Mouse (Mus musculus): Measurements from ENCODE around the gene Sdccag8. TPM values are rescaled to one million over a fixed set of nuclear protein-coding genes. Genes with fewer than 3 reads are reported as not detected.

Gene Sdccag8
- polyA plus RNA-seq, 1 experiment from 2014 or later, result 17.4 TPM

- Histone ChIP-seq H3K4me1 (ENCODE audit: control insufficient read depth, insufficient read depth, low read length) (no peaks in the 10 kb centered on the region), H3K36me3 (ENCODE audit: control insufficient read depth, insufficient read depth, low read length) (no peaks in the 10 kb centered on the region), H3K27ac (ENCODE audit: low read length) (no peak overlapping the region), H3K9ac (ENCODE audit: low read length) (no peak overlapping the region), H3K4me3 (replicated peaks; ENCODE audit: low read length) (no peak overlapping the region), H3K4me2 (ENCODE audit: low read depth, low read length) (no peak overlapping the region), H3K9me3 (replicated peaks; ENCODE audit: control insufficient read depth, low read length) (no peaks in the 10 kb centered on the region), H3K27me3 (ENCODE audit: control insufficient read depth, insufficient read depth, low read length) (no peaks in the 10 kb centered on the region)
- ATAC-seq (ENCODE audit: insufficient read depth, low FRiP score), result no peak
- 74% methylated on average over 6 of the region's 6 CpGs for whole genome bisulfite sequencing
These were observed 65.2 kb downstream of the Sdccag8 start for GRCm38 (mm10) chr1:176879614-176880013.

DNA sequence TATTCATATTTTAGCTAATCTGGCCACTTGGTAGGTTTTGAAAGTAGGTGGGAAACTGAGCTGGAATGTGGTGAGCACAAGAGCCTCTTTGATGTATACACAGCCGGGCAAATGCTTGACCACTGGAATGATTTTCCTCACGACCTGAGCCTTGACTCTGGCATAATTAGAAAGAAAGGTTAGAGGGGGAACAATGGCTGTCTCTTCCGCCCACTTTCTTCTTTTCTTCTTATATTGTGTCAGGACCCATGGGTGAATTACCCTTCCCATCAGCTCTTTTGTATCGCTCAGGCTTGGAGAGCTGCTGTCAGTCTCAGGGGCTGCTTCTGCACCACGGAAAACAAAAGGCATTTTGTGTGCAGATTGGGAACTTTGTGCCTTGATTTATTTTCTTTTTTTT lies 65.6 kb downstream of the Sdccag8 start:
- Histone ChIP-seq H3K4me2 (ENCODE audit: low read depth, low read length) (no peak overlapping the region), H3K4me1 (ENCODE audit: control insufficient read depth, insufficient read depth, low read length) (no peaks in the 10 kb centered on the region), H3K27me3 (ENCODE audit: control insufficient read depth, insufficient read depth, low read length) (no peaks in the 10 kb centered on the region), H3K4me3 (replicated peaks; ENCODE audit: low read length) (no peak overlapping the region), H3K9ac (ENCODE audit: low read length) (no peak overlapping the region), H3K9me3 (replicated peaks; ENCODE audit: control insufficient read depth, low read length) (no peaks in the 10 kb centered on the region), H3K36me3 (ENCODE audit: control insufficient read depth, insufficient read depth, low read length) (no peaks in the 10 kb centered on the region), H3K27ac (ENCODE audit: low read length) (no peak overlapping the region)
- ATAC-seq (ENCODE audit: insufficient read depth, low FRiP score), result no peak
- WGBS, result 59% methylated on average over 5 of the region's 5 CpGs

- ATAC-seq (ENCODE audit: insufficient read depth, low FRiP score), result no peak
- no peak overlapping the region for H3K4me3 ChIP-seq (replicated peaks; ENCODE audit: low read length)
- no peaks in the 10 kb centered on the region for H3K9me3 ChIP-seq (replicated peaks; ENCODE audit: control insufficient read depth, low read length)
- no peak overlapping the region for H3K4me2 ChIP-seq (ENCODE audit: low read depth, low read length)
- no peak overlapping the region for H3K9ac ChIP-seq (ENCODE audit: low read length)
- no peaks in the 10 kb centered on the region for H3K4me1 ChIP-seq (ENCODE audit: control insufficient read depth, insufficient read depth, low read length)
- no peak overlapping the region for H3K27ac ChIP-seq (ENCODE audit: low read length)
- H3K27me3 ChIP-seq (ENCODE audit: control insufficient read depth, insufficient read depth, low read length), result no peaks in the 10 kb centered on the region
- 69% methylated on average over 6 of the region's 6 CpGs for WGBS
- no peaks in the 10 kb centered on the region for H3K36me3 ChIP-seq (ENCODE audit: control insufficient read depth, insufficient read depth, low read length)
These were observed 66.5 kb downstream of the Sdccag8 start for GRCm38 (mm10) chr1:176880943-176881342.

- Histone ChIP-seq H3K4me1 (ENCODE audit: control insufficient read depth, insufficient read depth, low read length) (no peaks in the 10 kb centered on the region), H3K9ac (ENCODE audit: low read length) (no peak overlapping the region), H3K27me3 (ENCODE audit: control insufficient read depth, insufficient read depth, low read length) (no peaks in the 10 kb centered on the region), H3K36me3 (ENCODE audit: control insufficient read depth, insufficient read depth, low read length) (no peaks in the 10 kb centered on the region), H3K27ac (ENCODE audit: low read length) (no peak overlapping the region), H3K9me3 (replicated peaks; ENCODE audit: control insufficient read depth, low read length) (no peaks in the 10 kb centered on the region), H3K4me2 (ENCODE audit: low read depth, low read length) (no peak overlapping the region), H3K4me3 (replicated peaks; ENCODE audit: low read length) (no peak overlapping the region)
- no peak for ATAC-seq (ENCODE audit: insufficient read depth, low FRiP score)
- 85% methylated on average over 17 of the region's 17 CpGs for WGBS
These were observed 70.9 kb downstream of the Sdccag8 start for GRCm38 (mm10) chr1:176885207-176885933.

DNA sequence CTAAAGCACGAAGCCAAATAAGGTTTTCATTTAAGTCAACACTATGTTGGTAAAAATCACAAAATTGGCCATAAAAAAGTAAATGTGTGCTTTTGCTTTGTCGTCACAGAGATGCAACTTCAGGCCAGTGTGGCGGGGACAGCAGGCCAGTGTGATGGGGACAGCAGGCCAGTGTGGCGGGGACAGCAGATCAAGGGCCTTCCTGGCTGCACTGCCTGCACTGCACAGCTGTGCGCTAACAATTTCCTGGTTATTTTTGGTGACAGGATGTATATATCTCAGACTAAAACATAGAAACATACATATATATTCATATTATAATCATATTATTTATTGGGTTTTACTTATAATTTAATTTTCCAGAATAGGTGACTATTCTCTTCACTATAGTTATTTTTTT lies 71.5 kb downstream of the Sdccag8 start:
- Histone ChIP-seq H3K4me3 (replicated peaks; ENCODE audit: low read length) (no peak overlapping the region), H3K27me3 (ENCODE audit: control insufficient read depth, insufficient read depth, low read length) (no peaks in the 10 kb centered on the region), H3K9ac (ENCODE audit: low read length) (no peak overlapping the region), H3K4me2 (ENCODE audit: low read depth, low read length) (no peak overlapping the region), H3K4me1 (ENCODE audit: control insufficient read depth, insufficient read depth, low read length) (no peaks in the 10 kb centered on the region), H3K27ac (ENCODE audit: low read length) (no peak overlapping the region), H3K36me3 (ENCODE audit: control insufficient read depth, insufficient read depth, low read length) (no peaks in the 10 kb centered on the region), H3K9me3 (replicated peaks; ENCODE audit: control insufficient read depth, low read length) (no peaks in the 10 kb centered on the region)
- WGBS, result 81% methylated on average over 5 of the region's 5 CpGs
- no peak for ATAC-seq (ENCODE audit: insufficient read depth, low FRiP score)

DNA sequence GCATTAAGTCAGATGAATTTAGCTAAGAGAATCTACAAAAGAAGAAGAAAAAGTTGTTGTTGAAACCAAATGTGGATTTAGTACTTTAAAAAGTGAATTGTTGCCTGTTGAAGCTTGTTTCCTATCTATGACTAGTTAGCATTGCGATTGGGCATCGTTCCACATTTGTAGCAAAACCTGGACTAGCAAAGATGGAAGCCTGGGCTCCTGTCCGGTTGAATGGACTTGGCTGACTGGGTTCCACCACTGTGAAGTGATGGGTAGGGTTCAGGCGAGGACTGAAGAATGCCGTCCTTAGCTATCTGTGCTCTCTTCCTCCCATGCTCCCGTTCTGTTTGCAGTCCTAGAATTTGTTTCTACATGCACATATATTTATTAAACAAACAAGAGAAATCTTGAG lies 89.3 kb downstream of the Sdccag8 start:
- Histone ChIP-seq H3K4me3 (replicated peaks; ENCODE audit: low read length) (no peak overlapping the region), H3K9me3 (replicated peaks; ENCODE audit: control insufficient read depth, low read length) (no peaks in the 10 kb centered on the region), H3K36me3 (ENCODE audit: control insufficient read depth, insufficient read depth, low read length) (no peaks in the 10 kb centered on the region), H3K27me3 (ENCODE audit: control insufficient read depth, insufficient read depth, low read length) (no peaks in the 10 kb centered on the region), H3K9ac (ENCODE audit: low read length) (no peak overlapping the region), H3K4me1 (ENCODE audit: control insufficient read depth, insufficient read depth, low read length) (no peaks in the 10 kb centered on the region), H3K4me2 (ENCODE audit: low read depth, low read length) (no peak overlapping the region), H3K27ac (ENCODE audit: low read length) (no peak overlapping the region)
- no peak for ATAC-seq (ENCODE audit: insufficient read depth, low FRiP score)
- WGBS, result 82% methylated on average over 6 of the region's 6 CpGs

GRCm38 (mm10) chr1:176915946-176916345 lies 101.5 kb downstream of the Sdccag8 start:
- Histone ChIP-seq H3K9me3 (replicated peaks; ENCODE audit: control insufficient read depth, low read length) (no peaks in the 10 kb centered on the region), H3K4me1 (ENCODE audit: control insufficient read depth, insufficient read depth, low read length) (no peaks in the 10 kb centered on the region), H3K36me3 (ENCODE audit: control insufficient read depth, insufficient read depth, low read length) (no peaks in the 10 kb centered on the region), H3K27me3 (ENCODE audit: control insufficient read depth, insufficient read depth, low read length) (no peaks in the 10 kb centered on the region), H3K4me3 (replicated peaks; ENCODE audit: low read length) (no peak overlapping the region), H3K4me2 (ENCODE audit: low read depth, low read length) (no peak overlapping the region), H3K9ac (ENCODE audit: low read length) (no peak overlapping the region), H3K27ac (ENCODE audit: low read length) (no peak overlapping the region)
- WGBS, result 96% methylated on average over 2 of the region's 2 CpGs
- no peak for ATAC-seq (ENCODE audit: insufficient read depth, low FRiP score)

- Histone ChIP-seq H3K4me2 (ENCODE audit: low read depth, low read length) (no peak overlapping the region), H3K4me3 (replicated peaks; ENCODE audit: low read length) (no peak overlapping the region), H3K27me3 (ENCODE audit: control insufficient read depth, insufficient read depth, low read length) (no peaks in the 10 kb centered on the region), H3K9ac (ENCODE audit: low read length) (no peak overlapping the region), H3K36me3 (ENCODE audit: control insufficient read depth, insufficient read depth, low read length) (no peaks in the 10 kb centered on the region), H3K4me1 (ENCODE audit: control insufficient read depth, insufficient read depth, low read length) (no peaks in the 10 kb centered on the region), H3K27ac (ENCODE audit: low read length) (no peak overlapping the region), H3K9me3 (replicated peaks; ENCODE audit: control insufficient read depth, low read length) (no peaks in the 10 kb centered on the region)
- WGBS, result 91% methylated on average over 12 of the region's 12 CpGs
- ATAC-seq (ENCODE audit: insufficient read depth, low FRiP score), result no peak
These were observed 105.0 kb downstream of the Sdccag8 start for GRCm38 (mm10) chr1:176919486-176919885.

- H3K36me3 ChIP-seq (ENCODE audit: control insufficient read depth, insufficient read depth, low read length), result no peaks in the 10 kb centered on the region
- ATAC-seq (ENCODE audit: insufficient read depth, low FRiP score), result no peak
- H3K9ac ChIP-seq (ENCODE audit: low read length), result no peak overlapping the region
- H3K4me2 ChIP-seq (ENCODE audit: low read depth, low read length), result no peak overlapping the region
- 90% methylated on average over 5 of the region's 5 CpGs for WGBS
- no peaks in the 10 kb centered on the region for H3K9me3 ChIP-seq (replicated peaks; ENCODE audit: control insufficient read depth, low read length)
- no peak overlapping the region for H3K27ac ChIP-seq (ENCODE audit: low read length)
- no peaks in the 10 kb centered on the region for H3K27me3 ChIP-seq (ENCODE audit: control insufficient read depth, insufficient read depth, low read length)
- no peaks in the 10 kb centered on the region for H3K4me1 ChIP-seq (ENCODE audit: control insufficient read depth, insufficient read depth, low read length)
- H3K4me3 ChIP-seq (replicated peaks; ENCODE audit: low read length), result no peak overlapping the region
These were observed 108.4 kb downstream of the Sdccag8 start for GRCm38 (mm10) chr1:176922842-176923241.

Measured in stomach, embryonic 16.5 days (tissue).